Mouse (Mus musculus): ENCODE data around the gene Cul5. TPM values are rescaled to one million over a fixed set of nuclear protein-coding genes. Genes with fewer than 3 reads are reported as not detected.

Gene Cul5
- polyA plus RNA-seq, 1 experiment from 2014 or later: 57.4 TPM

DNA sequence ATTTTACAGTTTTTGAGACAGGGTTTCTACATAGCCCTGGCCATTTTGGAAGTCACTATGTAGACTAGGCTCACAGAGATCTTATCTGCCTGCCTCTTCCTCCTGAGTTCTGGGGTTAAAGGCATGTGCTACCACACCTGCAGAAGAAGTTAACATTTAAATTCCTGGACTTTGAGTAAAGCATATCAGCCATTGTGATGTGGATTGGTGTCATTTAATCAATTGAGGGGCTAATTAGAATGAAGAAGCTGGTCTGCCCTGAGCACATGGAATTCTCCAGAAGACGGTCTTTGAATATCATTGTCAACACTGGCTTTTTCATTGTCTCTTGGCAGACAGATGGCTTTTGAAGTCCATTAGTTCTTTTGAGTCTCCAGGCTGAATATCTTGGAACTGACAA lies 11.0 kb upstream of the Cul5 start:
- no peaks in the 10 kb centered on the region; the same call in 1 of the 2 replicates for H3K9me3 ChIP-seq (ENCODE audit: control insufficient read depth, low read length)
- H3K4me3 ChIP-seq (ENCODE audit: low read length): no peak overlapping the region
- no peaks in the 10 kb centered on the region for H3K4me1 ChIP-seq (ENCODE audit: control insufficient read depth, insufficient read depth, low read length)
- H3K27me3 ChIP-seq (ENCODE audit: control insufficient read depth, insufficient read depth, low read length): no peaks in the 10 kb centered on the region
- no peak overlapping the region for H3K4me2 ChIP-seq (replicated peaks; ENCODE audit: low read depth, low read length)
- no peak for ATAC-seq (ENCODE audit: low FRiP score, low TSS enrichment)
- no peaks in the 10 kb centered on the region for H3K36me3 ChIP-seq (ENCODE audit: control insufficient read depth, insufficient read depth, low read length)
- no peak overlapping the region for H3K27ac ChIP-seq (ENCODE audit: low read depth, low read length)
- WGBS: 92% methylated on average over 1 of the region's 1 CpGs
- H3K9ac ChIP-seq (ENCODE audit: low read depth, low read length): no peak overlapping the region

DNA sequence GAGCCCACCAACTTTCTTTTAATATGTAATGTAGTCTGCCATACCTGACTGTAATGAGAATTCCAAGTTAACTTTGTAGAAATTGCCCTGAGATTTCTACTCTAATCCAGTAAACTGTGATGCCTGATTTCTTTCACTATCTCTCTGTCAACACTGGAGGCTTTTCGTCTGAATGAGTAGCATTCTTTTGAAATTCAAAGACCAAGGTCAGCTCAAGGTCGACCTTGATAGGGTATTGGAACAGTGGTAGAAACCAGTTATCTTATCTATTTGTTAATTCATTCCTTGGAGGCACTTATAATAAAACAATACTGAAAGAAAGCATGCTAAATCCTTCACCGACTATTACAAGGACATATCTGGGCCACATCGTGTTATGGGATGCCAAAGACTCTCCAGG lies 7.1 kb upstream of the Cul5 start:
- WGBS: 73% methylated on average over 4 of the region's 4 CpGs
- Histone ChIP-seq H3K4me2 (replicated peaks; ENCODE audit: low read depth, low read length) (no peak overlapping the region), H3K4me3 (ENCODE audit: low read length) (no peak overlapping the region), H3K4me1 (ENCODE audit: control insufficient read depth, insufficient read depth, low read length) (no peaks in the 10 kb centered on the region), H3K36me3 (ENCODE audit: control insufficient read depth, insufficient read depth, low read length) (no peaks in the 10 kb centered on the region), H3K9ac (ENCODE audit: low read depth, low read length) (no peak overlapping the region), H3K27me3 (ENCODE audit: control insufficient read depth, insufficient read depth, low read length) (no peaks in the 10 kb centered on the region), H3K9me3 (ENCODE audit: control insufficient read depth, low read length) (no peaks in the 10 kb centered on the region; the same call in 1 of the 2 replicates), H3K27ac (ENCODE audit: low read depth, low read length) (no peak overlapping the region)
- ATAC-seq (ENCODE audit: low FRiP score, low TSS enrichment): no peak

DNA sequence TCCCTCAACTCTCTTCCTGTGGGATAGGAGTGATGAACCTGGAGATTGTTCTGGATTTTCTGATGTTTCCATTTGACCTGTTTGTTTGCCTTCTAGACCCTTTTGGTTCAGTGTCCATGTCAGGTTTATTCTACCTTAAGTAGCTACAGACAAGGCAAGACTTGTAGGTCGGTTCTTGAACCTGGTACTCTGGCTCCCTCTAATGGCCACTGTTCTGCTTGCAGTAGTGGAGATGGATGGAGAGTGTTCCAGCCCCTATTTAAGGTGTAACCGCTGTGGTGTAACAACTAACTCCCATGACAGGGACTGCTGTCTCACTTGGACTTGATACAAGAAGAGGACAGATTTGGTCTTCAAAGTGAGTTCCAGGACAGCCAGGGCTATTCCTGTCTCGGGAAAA lies 3.8 kb upstream of the Cul5 start:
- no peaks in the 10 kb centered on the region for H3K27me3 ChIP-seq (ENCODE audit: control insufficient read depth, insufficient read depth, low read length)

DNA sequence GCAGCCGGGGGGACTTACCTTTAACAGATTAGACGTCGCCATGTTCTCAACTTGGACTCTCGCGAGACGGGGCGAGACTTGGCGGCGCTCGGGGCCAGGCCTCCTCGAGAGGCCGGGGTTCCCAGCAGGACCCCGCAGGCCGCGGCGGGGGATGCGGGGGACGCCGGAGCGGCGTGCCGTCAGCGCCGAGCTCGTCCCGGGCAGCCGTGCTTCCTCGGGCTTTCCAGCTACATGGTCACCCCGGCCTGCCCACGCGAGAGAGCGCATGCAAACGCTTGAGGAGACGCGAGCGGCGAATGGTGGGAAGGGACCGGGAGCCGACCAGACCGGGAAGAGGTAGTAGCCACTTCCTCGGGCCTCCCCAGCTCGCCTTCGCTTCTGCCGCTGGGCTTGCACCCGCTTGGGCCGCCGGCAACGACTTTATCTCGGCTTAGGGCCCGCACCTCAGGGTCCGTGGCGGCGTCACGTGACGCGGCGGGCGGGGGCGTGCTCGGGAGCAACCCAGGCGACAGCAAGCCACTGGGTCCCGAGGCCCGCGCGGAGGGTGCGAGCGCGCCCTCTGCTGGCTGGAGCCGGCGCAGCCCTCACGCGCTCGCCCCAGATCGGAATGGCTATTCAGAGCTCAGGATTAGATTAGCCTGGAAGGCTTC lies 2.7 kb downstream of the Cul5 start:
- Histone ChIP-seq H3K4me1 (ENCODE audit: control insufficient read depth, insufficient read depth, low read length) (peaks cover 14% of the 10 kb centered on the region; the same call in 1 of the 2 replicates), H3K27me3 (ENCODE audit: control insufficient read depth, insufficient read depth, low read length) (no peaks in the 10 kb centered on the region), H3K9me3 (ENCODE audit: control insufficient read depth, low read length) (no peaks in the 10 kb centered on the region), H3K4me2 (replicated peaks; ENCODE audit: low read depth, low read length) (peak overlapping the region; percentile 62), H3K36me3 (ENCODE audit: control insufficient read depth, insufficient read depth, low read length) (0 out of 2 replicates have a peak, but pooled peaks cover 3% of the 10 kb centered on the region), H3K9ac (ENCODE audit: low read depth, low read length) (peak overlapping the region; percentile 98), H3K27ac (ENCODE audit: low read depth, low read length) (peak overlapping the region; percentile 95), H3K4me3 (ENCODE audit: low read length) (peak overlapping the region; percentile 95)
- peak; percentile 97 for ATAC-seq (ENCODE audit: low FRiP score, low TSS enrichment)
- under 1% methylated on average over 62 of the region's 74 CpGs for WGBS

More for the DNA sequence above, 3.8 kb upstream of the Cul5 start:
- H3K4me1 ChIP-seq (ENCODE audit: control insufficient read depth, insufficient read depth, low read length): no peaks in the 10 kb centered on the region
- H3K9ac ChIP-seq (ENCODE audit: low read depth, low read length): no peak overlapping the region
- H3K4me3 ChIP-seq (ENCODE audit: low read length): no peak overlapping the region
- H3K36me3 ChIP-seq (ENCODE audit: control insufficient read depth, insufficient read depth, low read length): no peaks in the 10 kb centered on the region
- no peaks in the 10 kb centered on the region; the same call in 1 of the 2 replicates for H3K9me3 ChIP-seq (ENCODE audit: control insufficient read depth, low read length)
- WGBS: 14% methylated on average over 3 of the region's 3 CpGs
- H3K27ac ChIP-seq (ENCODE audit: low read depth, low read length): no peak overlapping the region
- ATAC-seq (ENCODE audit: low FRiP score, low TSS enrichment): no peak
- H3K4me2 ChIP-seq (replicated peaks; ENCODE audit: low read depth, low read length): no peak overlapping the region

DNA sequence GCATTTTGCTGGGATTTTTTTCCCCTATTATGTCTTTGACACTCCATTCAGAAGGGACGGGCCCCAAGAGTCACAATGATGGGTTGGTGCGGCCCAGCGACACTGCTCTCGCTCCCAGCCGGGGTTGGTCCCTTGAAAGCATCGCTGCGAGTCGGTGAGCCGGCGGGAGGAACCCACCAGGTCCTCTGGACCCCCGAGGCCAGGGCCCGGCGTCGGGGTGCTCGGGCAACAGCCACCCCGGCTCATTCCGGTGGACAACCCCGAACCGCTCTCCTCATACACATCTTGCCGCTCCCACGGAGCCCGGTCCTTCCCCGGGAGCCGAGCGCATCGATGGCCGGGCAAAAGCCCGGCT lies 3.2 kb downstream of the Cul5 start:
- ATAC-seq (ENCODE audit: low FRiP score, low TSS enrichment): peak; percentile 48
- peak overlapping the region; percentile 95 for H3K4me3 ChIP-seq (ENCODE audit: low read length)
- H3K27ac ChIP-seq (ENCODE audit: low read depth, low read length): peak overlapping the region; percentile 95; the same call in 1 of the 2 replicates
- H3K9me3 ChIP-seq (ENCODE audit: control insufficient read depth, low read length): no peaks in the 10 kb centered on the region
- peak overlapping the region; percentile 98 for H3K9ac ChIP-seq (ENCODE audit: low read depth, low read length)
- peaks cover 14% of the 10 kb centered on the region; the same call in 1 of the 2 replicates for H3K4me1 ChIP-seq (ENCODE audit: control insufficient read depth, insufficient read depth, low read length)
- 0 out of 2 replicates have a peak, but pooled peaks cover 3% of the 10 kb centered on the region for H3K36me3 ChIP-seq (ENCODE audit: control insufficient read depth, insufficient read depth, low read length)
- under 1% methylated on average over 28 of the region's 28 CpGs for WGBS
- H3K4me2 ChIP-seq (replicated peaks; ENCODE audit: low read depth, low read length): peak overlapping the region; percentile 62
- no peaks in the 10 kb centered on the region for H3K27me3 ChIP-seq (ENCODE audit: control insufficient read depth, insufficient read depth, low read length)

DNA sequence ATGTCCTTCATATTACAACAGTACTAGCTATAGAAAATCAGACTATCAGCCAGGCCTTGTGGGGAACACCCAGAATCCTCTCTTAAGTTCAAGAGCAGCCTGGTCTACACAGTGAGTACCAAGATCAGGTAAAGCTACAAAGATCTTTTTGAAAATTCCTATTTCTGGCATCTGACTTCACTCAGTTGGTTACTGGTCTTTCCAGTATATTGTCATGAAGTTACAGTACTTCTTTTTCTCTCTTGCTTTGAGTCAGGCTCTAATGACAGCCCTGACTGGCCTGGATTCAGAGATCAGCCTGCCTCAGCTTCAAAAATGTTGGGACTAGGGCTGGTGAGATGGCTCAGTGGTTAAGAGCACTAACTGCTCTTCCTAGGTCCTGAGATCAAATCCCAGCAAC lies 4.4 kb downstream of the Cul5 start:
- no peaks in the 10 kb centered on the region for H3K9me3 ChIP-seq (ENCODE audit: control insufficient read depth, low read length)
- H3K36me3 ChIP-seq (ENCODE audit: control insufficient read depth, insufficient read depth, low read length): 0 out of 2 replicates have a peak, but pooled peaks cover 3% of the 10 kb centered on the region
- peak overlapping the region; percentile 95; the same call in 1 of the 2 replicates for H3K4me3 ChIP-seq (ENCODE audit: low read length)
- no peak overlapping the region for H3K9ac ChIP-seq (ENCODE audit: low read depth, low read length)
- no peak overlapping the region for H3K27ac ChIP-seq (ENCODE audit: low read depth, low read length)
- ATAC-seq (ENCODE audit: low FRiP score, low TSS enrichment): no peak
- H3K27me3 ChIP-seq (ENCODE audit: control insufficient read depth, insufficient read depth, low read length): no peaks in the 10 kb centered on the region
- H3K4me2 ChIP-seq (replicated peaks; ENCODE audit: low read depth, low read length): peak overlapping the region; percentile 62; the same call in 1 of the 2 replicates
- H3K4me1 ChIP-seq (ENCODE audit: control insufficient read depth, insufficient read depth, low read length): peaks cover 14% of the 10 kb centered on the region; the same call in 1 of the 2 replicates

DNA sequence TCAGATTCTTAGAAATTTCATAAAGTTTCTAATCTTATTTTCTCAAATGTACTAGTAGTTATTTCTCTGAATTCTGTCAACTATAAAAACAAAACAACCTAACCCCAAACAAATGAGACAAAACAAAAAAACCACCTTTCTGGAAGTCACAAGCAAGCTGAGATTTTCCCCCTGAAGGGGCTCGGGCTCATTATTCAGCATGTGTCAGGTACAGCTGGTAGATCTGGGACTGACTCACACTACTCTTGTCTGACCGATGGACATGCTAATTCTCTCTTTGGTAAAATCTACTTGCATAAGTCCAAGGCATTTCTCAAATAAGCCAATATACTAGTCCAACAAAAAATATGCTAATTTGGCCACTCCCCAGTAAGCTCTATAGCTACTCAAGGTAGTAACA lies 5.0 kb downstream of the Cul5 start:
- Histone ChIP-seq H3K27ac (ENCODE audit: low read depth, low read length) (no peak overlapping the region), H3K4me3 (ENCODE audit: low read length) (no peak overlapping the region), H3K36me3 (ENCODE audit: control insufficient read depth, insufficient read depth, low read length) (0 out of 2 replicates have a peak, but pooled peaks cover 3% of the 10 kb centered on the region), H3K4me2 (replicated peaks; ENCODE audit: low read depth, low read length) (no peak overlapping the region), H3K9me3 (ENCODE audit: control insufficient read depth, low read length) (no peaks in the 10 kb centered on the region), H3K27me3 (ENCODE audit: control insufficient read depth, insufficient read depth, low read length) (no peaks in the 10 kb centered on the region), H3K9ac (ENCODE audit: low read depth, low read length) (no peak overlapping the region), H3K4me1 (ENCODE audit: control insufficient read depth, insufficient read depth, low read length) (peaks cover 14% of the 10 kb centered on the region; the same call in 1 of the 2 replicates)
- ATAC-seq (ENCODE audit: low FRiP score, low TSS enrichment): no peak
- WGBS: 70% methylated on average over 2 of the region's 2 CpGs

DNA sequence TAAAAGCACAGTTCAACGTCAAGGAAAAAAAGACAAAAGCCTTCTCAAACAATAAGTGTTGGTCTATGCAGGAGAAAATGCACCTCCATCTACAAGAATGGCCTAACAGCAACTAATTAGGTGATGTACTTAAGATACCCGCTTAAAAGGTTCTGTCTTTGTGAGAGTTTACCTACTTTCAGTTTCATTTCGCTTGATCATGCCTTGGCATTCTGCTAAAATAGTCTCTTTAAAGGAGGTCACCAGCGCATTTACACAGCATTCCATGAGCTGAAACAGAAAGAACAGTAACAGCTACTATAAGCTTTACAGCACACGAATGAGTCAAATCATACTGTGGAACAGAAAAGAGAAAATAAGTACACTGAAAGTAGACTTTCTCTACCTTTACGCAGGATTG lies 35.0 kb downstream of the Cul5 start:
- peaks cover 68% of the 10 kb centered on the region for H3K36me3 ChIP-seq (ENCODE audit: control insufficient read depth, insufficient read depth, low read length)
- ATAC-seq (ENCODE audit: low FRiP score, low TSS enrichment): no peak
- no peaks in the 10 kb centered on the region for H3K4me1 ChIP-seq (ENCODE audit: control insufficient read depth, insufficient read depth, low read length)
- H3K4me3 ChIP-seq (ENCODE audit: low read length): no peak overlapping the region
- H3K27ac ChIP-seq (ENCODE audit: low read depth, low read length): no peak overlapping the region
- H3K9me3 ChIP-seq (ENCODE audit: control insufficient read depth, low read length): no peaks in the 10 kb centered on the region
- H3K4me2 ChIP-seq (replicated peaks; ENCODE audit: low read depth, low read length): no peak overlapping the region
- 95% methylated on average over 6 of the region's 6 CpGs for WGBS
- H3K9ac ChIP-seq (ENCODE audit: low read depth, low read length): no peak overlapping the region
- no peaks in the 10 kb centered on the region for H3K27me3 ChIP-seq (ENCODE audit: control insufficient read depth, insufficient read depth, low read length)

DNA sequence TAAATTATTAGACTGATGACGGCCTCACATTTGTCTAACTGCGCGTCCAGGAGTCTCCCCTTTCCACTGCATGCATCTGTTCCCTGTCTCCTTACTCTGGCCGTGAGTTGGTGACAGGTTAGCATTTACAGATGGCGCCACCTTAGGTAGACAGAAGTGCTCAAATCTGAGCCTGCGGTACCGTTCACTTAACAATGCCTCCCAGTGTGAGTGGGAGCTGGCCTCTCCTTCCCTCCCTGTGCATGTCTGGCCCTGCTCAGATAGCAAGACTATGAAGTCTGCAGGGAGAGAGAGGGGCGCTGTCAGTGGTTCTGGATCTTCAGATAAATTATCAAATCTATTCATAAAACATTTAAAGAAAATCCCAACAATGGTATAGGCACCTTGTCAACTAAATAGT lies 54.6 kb downstream of the Cul5 start:
- Histone ChIP-seq H3K4me1 (ENCODE audit: control insufficient read depth, insufficient read depth, low read length) (no peaks in the 10 kb centered on the region), H3K36me3 (ENCODE audit: control insufficient read depth, insufficient read depth, low read length) (peaks cover 42% of the 10 kb centered on the region), H3K9me3 (ENCODE audit: control insufficient read depth, low read length) (no peaks in the 10 kb centered on the region), H3K27ac (ENCODE audit: low read depth, low read length) (no peak overlapping the region), H3K4me2 (replicated peaks; ENCODE audit: low read depth, low read length) (no peak overlapping the region), H3K9ac (ENCODE audit: low read depth, low read length) (no peak overlapping the region), H3K27me3 (ENCODE audit: control insufficient read depth, insufficient read depth, low read length) (no peaks in the 10 kb centered on the region), H3K4me3 (ENCODE audit: low read length) (no peak overlapping the region)
- 71% methylated on average over 8 of the region's 8 CpGs for WGBS
- no peak for ATAC-seq (ENCODE audit: low FRiP score, low TSS enrichment)

Measured in kidney, embryonic 14.5 days (tissue).